Mouse (Mus musculus): ENCODE measurements around the gene Ttc30a1. TPM values are rescaled to one million over a fixed set of nuclear protein-coding genes. Genes with fewer than 3 reads are reported as not detected.
"Not testable (repeated sequence)": the region's sequence is repeated elsewhere in the genome, so short reads cannot be mapped to it uniquely, and the experiment has no call there.

Gene Ttc30a1
- polyA plus RNA-seq (2016; fragmentation: Nextera tagmentation; extraction: Ambion mirVana): 11.8 and 12.0 TPM in 2 replicates

DNA sequence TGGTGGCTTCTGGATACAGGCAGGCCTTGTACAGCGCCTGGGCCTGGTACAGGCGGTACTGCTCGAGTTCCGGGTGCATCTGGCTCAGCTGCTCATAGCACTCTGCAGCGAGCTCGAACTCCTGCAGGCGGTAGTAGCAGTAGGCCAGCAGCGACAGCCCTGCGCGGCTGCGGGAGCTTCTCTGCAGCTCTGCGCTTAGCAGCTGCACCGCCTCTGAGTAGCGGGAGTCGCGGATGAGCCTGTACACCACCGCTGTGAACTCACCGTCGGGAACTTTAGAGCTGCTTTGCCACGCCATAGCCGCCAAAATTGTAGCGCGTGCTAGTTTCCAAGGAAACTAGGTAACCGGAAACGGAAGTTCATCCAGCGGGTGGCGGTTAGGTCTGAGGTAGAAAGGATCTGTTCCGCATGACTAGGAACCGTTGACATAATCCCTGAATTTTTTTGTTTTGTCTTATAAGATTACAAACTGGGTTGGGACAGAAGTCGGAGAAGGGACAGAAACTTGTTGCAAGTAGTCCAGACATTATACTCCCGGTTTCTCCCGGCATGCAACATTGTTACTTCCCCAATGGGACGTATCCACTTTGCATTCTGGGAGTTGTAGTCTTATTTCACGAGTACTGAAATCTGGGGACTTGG, at the start of gene Ttc30a1:
Ttc30a1 (minus strand) TSS at position 528 of the 642 bp plus-strand sequence.
- peak; percentile 85 for DNase-seq (ENCODE audit: low spot score)
- peak within 1 kb of the TSS; percentile 58 for H3K4me3 ChIP-seq
- H3K36me3 ChIP-seq; H3K9me3 ChIP-seq (replicated peaks); H3K27me3 ChIP-seq (ENCODE audit: low read depth, poor library complexity, severe bottlenecking): not testable (repeated sequence)
- peak within 1 kb of the TSS; percentile 91 for H3K27ac ChIP-seq (replicated peaks)
- WGBS: 4% methylated on average over 32 of the region's 34 CpGs
- peaks cover 16% of the 10 kb centered on the region for H3K4me1 ChIP-seq

DNA sequence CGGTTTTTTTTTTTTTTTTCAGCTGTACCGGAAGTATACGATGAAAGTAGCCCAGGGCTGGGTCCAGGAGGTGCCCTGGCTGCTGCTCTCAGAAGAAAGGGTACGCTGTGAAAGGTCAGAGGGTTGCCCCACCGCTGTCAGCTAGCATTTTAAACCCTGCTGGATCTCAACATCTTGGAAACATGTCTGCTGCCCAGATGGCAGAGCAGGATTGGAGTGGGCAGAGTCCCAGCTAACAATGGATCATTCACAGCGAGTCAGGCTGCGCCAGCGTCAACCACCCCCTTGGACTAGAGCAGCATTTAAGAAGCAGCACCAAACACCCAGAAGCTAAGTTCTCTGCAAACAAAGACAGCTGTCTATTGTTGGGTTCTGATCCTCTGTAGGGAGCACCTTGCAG, 48.3 kb upstream of the Ttc30a1 start:
- Histone ChIP-seq H3K9me3 (replicated peaks) (no peaks in the 10 kb centered on the region), H3K4me1 (peaks cover 24% of the 10 kb centered on the region), H3K36me3 (no peaks in the 10 kb centered on the region), H3K27ac (replicated peaks) (peak overlapping the region; percentile 91), H3K27me3 (ENCODE audit: low read depth, poor library complexity, severe bottlenecking) (no peaks in the 10 kb centered on the region), H3K4me3 (peak overlapping the region; percentile 11; the same call in 1 of the 2 replicates)
- WGBS: 26% methylated on average over 8 of the region's 8 CpGs
- peak; percentile 51 for DNase-seq (ENCODE audit: low spot score)

GRCm38 (mm10) chr2:76029081-76029901, 47.5 kb upstream of the Ttc30a1 start:
- 35% methylated on average over 20 of the region's 20 CpGs for WGBS
- H3K4me3 ChIP-seq: peak overlapping the region; percentile 32

DNA sequence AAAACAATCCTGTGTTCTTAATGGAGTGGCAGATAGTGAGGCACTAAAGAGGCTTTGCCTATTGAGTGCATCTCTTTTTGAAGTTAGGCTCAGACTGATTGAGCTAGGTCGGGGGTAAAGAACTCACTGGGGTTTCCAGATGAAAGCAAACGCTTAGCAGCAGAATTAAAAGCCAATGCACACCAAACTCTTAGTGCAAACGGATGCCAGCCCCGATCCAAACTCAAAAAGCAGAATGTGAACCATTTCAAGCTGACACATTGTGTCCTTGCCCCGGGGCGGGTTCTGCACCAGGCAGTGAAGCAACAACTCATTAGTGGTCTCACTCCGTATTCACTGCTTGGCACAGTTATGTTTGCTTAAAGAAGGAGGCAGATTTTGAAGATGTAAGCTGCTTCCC, 35.1 kb upstream of the Ttc30a1 start:
- Histone ChIP-seq H3K36me3 (no peaks in the 10 kb centered on the region), H3K4me1 (peaks cover 34% of the 10 kb centered on the region), H3K4me3 (no peak overlapping the region), H3K27me3 (ENCODE audit: low read depth, poor library complexity, severe bottlenecking) (no peaks in the 10 kb centered on the region; the same call in 1 of the 2 replicates), H3K9me3 (replicated peaks) (no peaks in the 10 kb centered on the region), H3K27ac (replicated peaks) (peak overlapping the region; percentile 62)
- WGBS: 5% methylated on average over 7 of the region's 7 CpGs
- DNase-seq (ENCODE audit: low spot score): peak; percentile 54

More at GRCm38 (mm10) chr2:76029081-76029901, 47.5 kb upstream of the Ttc30a1 start:
- peak overlapping the region; percentile 91 for H3K27ac ChIP-seq (replicated peaks)
- peaks cover 24% of the 10 kb centered on the region for H3K4me1 ChIP-seq
- no peaks in the 10 kb centered on the region for H3K9me3 ChIP-seq (replicated peaks)
- H3K27me3 ChIP-seq (ENCODE audit: low read depth, poor library complexity, severe bottlenecking): no peaks in the 10 kb centered on the region
- H3K36me3 ChIP-seq: no peaks in the 10 kb centered on the region
- DNase-seq (ENCODE audit: low spot score): peak; percentile 64

DNA sequence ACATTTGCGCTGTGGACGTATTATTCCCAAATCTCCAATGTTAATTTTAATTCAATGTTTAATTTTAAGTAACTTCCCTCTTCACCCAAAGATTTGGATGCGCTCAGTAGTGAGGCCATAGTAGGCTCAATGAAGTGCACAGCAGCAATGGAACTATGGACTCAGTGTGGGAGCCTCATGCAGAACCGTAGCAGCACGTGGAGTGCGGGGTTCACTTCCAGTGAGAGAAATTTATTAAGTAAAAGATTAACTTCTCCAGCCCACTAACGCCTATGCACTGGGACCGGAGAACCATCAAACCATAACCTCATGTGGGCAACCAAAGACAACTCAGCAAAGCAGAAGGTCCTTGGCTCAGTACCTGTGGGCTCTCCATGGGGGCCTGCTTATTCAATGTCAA, 34.4 kb upstream of the Ttc30a1 start:
- Histone ChIP-seq H3K4me1 (peaks cover 35% of the 10 kb centered on the region), H3K9me3 (replicated peaks) (no peaks in the 10 kb centered on the region), H3K36me3 (no peaks in the 10 kb centered on the region), H3K27ac (replicated peaks) (0 out of 2 replicates have a peak overlapping the region, but pooled peaks have one; percentile 6), H3K27me3 (ENCODE audit: low read depth, poor library complexity, severe bottlenecking) (no peaks in the 10 kb centered on the region; the same call in 1 of the 2 replicates), H3K4me3 (no peak overlapping the region)
- 84% methylated on average over 8 of the region's 8 CpGs for WGBS
- no peak for DNase-seq (ENCODE audit: low spot score)

DNA sequence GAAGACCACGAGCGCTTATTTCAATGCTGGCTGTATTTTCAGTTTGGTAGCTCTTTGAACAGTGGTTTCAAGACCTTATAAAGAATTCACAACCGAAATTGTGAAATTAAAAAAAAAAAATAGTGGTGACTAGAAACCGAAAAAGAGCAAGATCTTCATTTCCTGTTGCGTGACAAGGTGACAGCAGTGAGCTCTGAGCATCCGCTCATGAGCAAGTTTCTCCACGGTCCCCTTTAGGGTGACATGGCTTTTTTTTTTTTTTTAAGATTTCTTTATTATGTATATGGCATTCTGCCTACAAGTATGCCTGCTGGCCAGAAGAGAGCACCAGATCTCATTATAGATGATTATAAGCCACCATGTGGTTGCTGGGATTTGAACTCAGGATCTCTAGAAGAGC, 33.7 kb upstream of the Ttc30a1 start:
- DNase-seq (ENCODE audit: low spot score): no peak
- H3K4me3 ChIP-seq: no peak overlapping the region
- H3K9me3 ChIP-seq (replicated peaks): no peaks in the 10 kb centered on the region
- WGBS: 91% methylated on average over 7 of the region's 7 CpGs
- H3K27me3 ChIP-seq (ENCODE audit: low read depth, poor library complexity, severe bottlenecking): no peaks in the 10 kb centered on the region; the same call in 1 of the 2 replicates
- peaks cover 39% of the 10 kb centered on the region for H3K4me1 ChIP-seq
- no peak overlapping the region for H3K27ac ChIP-seq (replicated peaks)
- H3K36me3 ChIP-seq: no peaks in the 10 kb centered on the region

DNA sequence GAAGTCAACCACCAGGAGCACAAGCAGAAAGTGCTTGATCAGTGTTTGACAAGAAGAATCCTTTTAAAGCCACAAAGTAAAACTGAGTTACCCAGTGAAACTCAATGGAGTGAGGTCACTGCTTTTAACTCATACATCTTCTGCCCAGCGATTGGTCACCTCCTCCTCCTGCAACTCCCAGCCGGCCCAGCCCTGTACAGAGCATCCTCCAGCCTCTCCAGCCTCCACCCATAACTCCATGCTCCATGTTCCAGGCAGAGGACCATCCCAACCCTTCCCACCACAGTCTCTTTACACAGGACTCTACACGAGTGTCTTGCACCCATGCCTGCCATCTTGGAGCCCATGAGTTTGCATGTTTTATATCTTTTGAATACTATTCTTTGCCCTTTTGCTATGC, 32.9 kb upstream of the Ttc30a1 start:
- no peak overlapping the region for H3K4me3 ChIP-seq
- H3K27me3 ChIP-seq (ENCODE audit: low read depth, poor library complexity, severe bottlenecking): no peaks in the 10 kb centered on the region; the same call in 1 of the 2 replicates
- H3K9me3 ChIP-seq (replicated peaks): no peaks in the 10 kb centered on the region
- no peak for DNase-seq (ENCODE audit: low spot score)
- no peaks in the 10 kb centered on the region for H3K36me3 ChIP-seq
- peaks cover 39% of the 10 kb centered on the region for H3K4me1 ChIP-seq
- WGBS: 89% methylated on average over 3 of the region's 3 CpGs
- H3K27ac ChIP-seq (replicated peaks): no peak overlapping the region

DNA sequence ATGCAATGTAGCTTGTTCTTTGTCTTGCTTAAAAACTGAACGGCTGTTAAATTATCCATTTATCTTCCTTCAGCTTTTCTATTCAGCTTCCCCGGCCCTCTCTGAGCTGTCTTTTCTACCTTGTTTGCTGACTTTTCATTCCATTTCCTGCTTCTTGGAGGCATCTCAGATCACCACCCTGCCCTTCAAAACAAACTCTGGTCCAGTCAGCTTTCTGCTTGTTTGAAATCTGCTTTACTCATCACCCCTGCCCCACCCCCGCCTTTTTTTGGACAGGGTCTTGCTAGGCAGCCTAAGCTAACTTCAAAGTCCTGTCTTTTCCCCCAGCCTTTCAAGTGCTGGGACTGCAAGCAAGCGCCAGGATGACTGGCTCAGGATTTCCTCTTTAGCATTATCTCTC, 24.4 kb upstream of the Ttc30a1 start:
- no peak overlapping the region for H3K4me3 ChIP-seq
- H3K9me3 ChIP-seq (replicated peaks): no peaks in the 10 kb centered on the region
- 14% methylated on average over 4 of the region's 4 CpGs for WGBS
- H3K27me3 ChIP-seq (ENCODE audit: low read depth, poor library complexity, severe bottlenecking): no peaks in the 10 kb centered on the region
- no peak for DNase-seq (ENCODE audit: low spot score)
- peak overlapping the region; percentile 59; the same call in 1 of the 2 replicates for H3K27ac ChIP-seq (replicated peaks)
- no peaks in the 10 kb centered on the region for H3K36me3 ChIP-seq
- peaks cover 17% of the 10 kb centered on the region for H3K4me1 ChIP-seq

DNA sequence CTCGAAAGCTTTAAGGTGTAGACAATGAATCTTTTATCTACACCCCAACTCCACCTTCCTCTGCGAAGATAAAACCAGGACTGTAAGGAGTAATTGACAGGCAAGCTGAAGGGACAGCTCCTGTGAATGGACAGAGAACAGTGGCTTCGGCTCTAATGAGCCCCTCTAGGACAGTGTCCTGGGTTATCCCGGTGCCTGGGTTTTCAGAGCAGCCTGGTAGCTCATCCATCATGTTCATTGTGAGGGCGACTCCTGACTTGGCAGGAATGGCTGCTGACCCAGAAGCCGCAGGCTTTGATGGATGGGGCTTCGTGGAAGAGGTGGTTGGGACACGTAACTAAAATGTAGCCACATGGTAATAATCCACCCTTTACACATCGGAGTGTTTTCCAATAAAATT, 21.1 kb upstream of the Ttc30a1 start:
- Histone ChIP-seq H3K4me3 (no peak overlapping the region), H3K27ac (replicated peaks) (no peak overlapping the region), H3K9me3 (replicated peaks) (no peaks in the 10 kb centered on the region), H3K36me3 (no peaks in the 10 kb centered on the region), H3K4me1 (peaks cover 41% of the 10 kb centered on the region), H3K27me3 (ENCODE audit: low read depth, poor library complexity, severe bottlenecking) (no peaks in the 10 kb centered on the region)
- no peak for DNase-seq (ENCODE audit: low spot score)
- WGBS: 88% methylated on average over 9 of the region's 9 CpGs

DNA sequence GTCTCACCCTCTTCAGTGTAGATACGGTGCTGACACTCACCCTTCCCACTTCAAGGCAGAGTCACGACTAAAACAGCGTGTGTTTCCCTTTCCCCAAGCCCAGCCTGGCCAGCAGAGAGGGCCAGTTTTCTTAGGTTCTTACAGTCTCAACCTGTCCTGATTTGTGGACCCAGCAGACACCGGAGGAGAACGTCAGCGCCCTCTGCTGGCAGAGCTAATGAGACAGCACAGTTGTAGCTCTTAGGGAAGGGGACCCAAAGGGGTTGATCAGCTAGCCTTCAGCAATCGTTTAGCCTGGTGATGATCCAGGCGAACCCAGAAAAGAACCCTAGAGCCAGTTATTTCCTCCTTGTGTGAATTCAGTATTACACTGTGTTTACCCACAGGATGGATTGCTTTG, 19.6 kb upstream of the Ttc30a1 start:
- Histone ChIP-seq H3K4me3 (no peak overlapping the region), H3K27me3 (ENCODE audit: low read depth, poor library complexity, severe bottlenecking) (no peaks in the 10 kb centered on the region), H3K36me3 (no peaks in the 10 kb centered on the region), H3K4me1 (peaks cover 42% of the 10 kb centered on the region), H3K9me3 (replicated peaks) (no peaks in the 10 kb centered on the region), H3K27ac (replicated peaks) (no peak overlapping the region)
- DNase-seq (ENCODE audit: low spot score): peak; percentile 54
- WGBS: 40% methylated on average over 8 of the region's 8 CpGs

DNA sequence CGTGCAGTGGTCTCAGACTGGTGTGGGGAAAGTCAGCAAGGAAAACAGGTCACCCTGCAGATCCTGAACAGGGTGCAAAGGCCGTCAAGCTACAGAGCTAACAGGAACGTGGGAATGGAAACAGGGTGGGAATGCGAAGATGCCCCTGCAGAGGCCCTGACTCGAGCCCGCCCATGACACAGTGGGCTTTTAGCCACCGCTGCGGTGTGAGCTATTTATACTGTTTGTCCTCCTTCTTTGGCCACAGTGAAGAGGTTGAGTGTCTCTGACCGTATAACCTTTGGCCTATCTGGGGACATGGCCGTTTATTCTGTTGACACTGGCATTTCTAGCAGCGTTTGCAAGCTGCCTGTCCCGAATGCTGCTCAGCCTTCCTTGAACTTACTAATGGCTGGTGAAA, 17.9 kb upstream of the Ttc30a1 start:
- Histone ChIP-seq H3K4me1 (peaks cover 34% of the 10 kb centered on the region), H3K4me3 (no peak overlapping the region), H3K27me3 (ENCODE audit: low read depth, poor library complexity, severe bottlenecking) (no peaks in the 10 kb centered on the region; the same call in 1 of the 2 replicates), H3K9me3 (replicated peaks) (no peaks in the 10 kb centered on the region), H3K27ac (replicated peaks) (peak overlapping the region; percentile 69), H3K36me3 (no peaks in the 10 kb centered on the region)
- WGBS: 53% methylated on average over 12 of the region's 12 CpGs
- DNase-seq (ENCODE audit: low spot score): no peak

DNA sequence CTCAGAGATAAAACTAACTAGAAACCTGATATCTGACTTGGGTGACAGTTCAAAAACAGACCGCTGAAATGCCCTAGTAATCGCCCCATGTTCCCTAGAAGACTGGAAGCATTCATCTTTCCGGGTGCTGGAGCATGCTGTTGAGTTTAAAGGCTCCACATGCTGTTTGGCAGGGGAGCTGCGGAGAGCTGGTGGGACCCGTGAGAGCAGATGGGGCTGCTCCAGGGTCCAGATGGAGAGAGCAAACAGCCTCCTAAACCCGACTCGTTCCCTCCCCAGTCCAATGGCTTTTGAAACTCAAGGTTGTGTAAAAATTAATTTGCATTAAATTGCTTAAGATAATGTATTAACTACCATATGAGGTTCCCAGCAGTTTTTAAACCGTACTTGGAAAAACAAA, 16.9 kb upstream of the Ttc30a1 start:
- Histone ChIP-seq H3K27me3 (ENCODE audit: low read depth, poor library complexity, severe bottlenecking) (no peaks in the 10 kb centered on the region; the same call in 1 of the 2 replicates), H3K9me3 (replicated peaks) (no peaks in the 10 kb centered on the region), H3K4me3 (no peak overlapping the region), H3K27ac (replicated peaks) (peak overlapping the region; percentile 13), H3K4me1 (peaks cover 34% of the 10 kb centered on the region), H3K36me3 (no peaks in the 10 kb centered on the region)
- WGBS: 60% methylated on average over 8 of the region's 8 CpGs
- DNase-seq (ENCODE audit: low spot score): no peak

- H3K27ac ChIP-seq (replicated peaks): peak overlapping the region; percentile 13
- H3K9me3 ChIP-seq (replicated peaks): no peaks in the 10 kb centered on the region
- no peaks in the 10 kb centered on the region; the same call in 1 of the 2 replicates for H3K27me3 ChIP-seq (ENCODE audit: low read depth, poor library complexity, severe bottlenecking)
- no peak for DNase-seq (ENCODE audit: low spot score)
- no peaks in the 10 kb centered on the region for H3K36me3 ChIP-seq
- peaks cover 39% of the 10 kb centered on the region for H3K4me1 ChIP-seq
- 69% methylated on average over 12 of the region's 12 CpGs for WGBS
- H3K4me3 ChIP-seq: no peak overlapping the region
Measured at GRCm38 (mm10) chr2:75997726-75998125, 16.0 kb upstream of the Ttc30a1 start.

Data from midbrain, embryonic 10.5 days (tissue).